Mouse (Mus musculus) cerebellum, postnatal 36 days (tissue): ENCODE results near the gene Gtpbp8.

Experiments used
- DNase-seq, 2 experiments: peaks; one replicate each; pipeline ENCODE4 v3.0.0; 2021 to 2022; ENCODE audit warnings: mixed read lengths in 2 of 2

Gene Gtpbp8

DNA sequence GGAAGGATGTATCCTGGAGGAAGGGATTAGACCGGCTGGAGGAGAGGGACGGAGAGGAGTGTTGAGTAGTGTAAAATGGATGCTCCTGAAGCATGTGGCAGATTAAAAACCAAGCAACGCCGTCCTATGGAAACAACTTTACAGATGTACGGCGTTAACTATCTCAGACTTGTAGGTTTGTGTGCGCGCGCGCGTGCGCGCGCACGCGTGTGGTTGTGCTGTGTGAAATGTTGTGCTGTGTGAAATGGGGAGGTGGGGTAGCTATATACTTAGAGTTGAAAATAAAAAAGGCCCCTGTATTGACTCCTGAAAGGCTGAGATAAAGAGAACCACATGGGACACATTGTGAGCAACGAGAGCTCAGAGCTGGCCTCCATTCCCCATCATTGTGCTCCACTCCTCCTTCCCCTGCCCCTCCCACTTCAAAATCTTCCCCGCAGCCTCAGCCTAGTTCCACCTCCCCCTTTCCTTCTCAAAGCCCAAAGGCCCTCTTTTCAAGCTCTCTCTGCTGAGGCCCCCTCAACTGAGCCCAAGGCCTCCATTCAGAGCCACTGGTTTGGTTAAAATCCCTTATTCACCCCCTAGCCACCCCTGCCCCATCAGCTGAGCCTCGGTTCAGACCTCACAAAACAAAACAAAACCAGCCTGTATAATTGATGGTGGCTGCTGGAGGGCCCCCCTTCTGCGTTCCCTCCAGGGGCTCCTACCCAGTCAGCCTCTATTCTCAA is 59.0 kb downstream of the Gtpbp8 start:
- no peak for DNase-seq
